Mouse (Mus musculus) left cerebral cortex, adult 11 months (tissue): ENCODE measurements around the gene Lnx2.

ENCODE experiments used
- DNase-seq: peaks from one replicate; pipeline ENCODE4 v3.0.0; 2022; ENCODE audit warnings: low spot score

The Lnx2 gene

DNA sequence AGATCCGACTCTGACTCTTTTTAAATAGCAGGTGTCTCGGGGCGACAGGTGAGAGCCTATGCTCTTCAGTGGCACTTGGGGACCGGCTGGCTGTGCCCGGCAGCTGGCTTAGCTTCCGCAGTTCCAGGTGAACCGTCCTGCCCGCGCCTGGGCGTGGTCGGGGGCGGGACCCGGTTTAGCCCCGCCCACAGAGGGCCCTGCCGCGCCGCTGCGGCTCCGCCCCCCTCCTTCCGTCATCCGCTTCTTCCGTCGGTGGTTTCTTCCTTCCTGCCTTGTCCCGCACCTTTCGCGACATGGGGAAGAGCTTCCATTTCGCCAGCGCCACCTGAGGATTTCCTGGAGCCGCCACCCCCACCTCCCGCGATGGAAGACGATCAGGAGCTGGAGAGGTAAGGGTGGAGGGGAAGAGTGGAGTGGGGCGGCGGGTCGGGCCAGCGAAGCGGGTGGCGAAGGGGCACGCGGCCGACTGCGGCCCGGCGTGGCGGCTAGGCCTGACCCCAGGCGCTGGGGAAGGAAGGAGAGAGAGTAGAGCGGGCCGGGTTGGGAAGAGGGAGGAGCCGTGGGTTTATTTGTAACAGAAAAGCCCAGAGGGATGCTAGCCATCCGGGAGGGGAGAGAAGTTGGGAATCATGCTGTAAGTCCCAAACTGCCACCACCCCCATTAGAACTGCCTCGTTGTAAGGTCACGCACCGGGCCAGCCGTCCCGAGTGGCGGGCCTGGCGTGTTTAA lies 1.1 kb upstream of the Lnx2 start:
- peak; percentile 77 for DNase-seq

DNA sequence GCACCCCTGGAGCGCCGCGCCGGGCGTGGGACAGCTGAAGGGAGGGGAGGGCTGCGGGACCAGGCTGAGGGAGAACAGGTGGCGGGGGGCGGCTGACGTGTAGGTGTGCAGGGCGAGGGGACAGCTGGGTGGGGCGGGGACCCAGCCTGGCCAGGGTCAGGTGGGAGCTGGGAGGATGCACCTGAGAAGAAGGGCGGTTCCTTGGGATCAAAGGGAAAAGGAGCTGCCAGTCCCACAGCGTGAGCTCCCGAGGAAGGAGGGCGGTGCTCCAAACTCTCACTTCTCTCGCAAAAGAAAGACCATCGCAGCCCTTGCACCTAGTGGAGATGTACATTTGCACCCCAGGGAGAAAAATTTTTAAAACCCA lies 396 bp upstream of the Lnx2 start, which contains the start of gene Polr1d:
Polr1d (plus strand) TSS at position 252 of the 367 bp plus-strand sequence.
- DNase-seq: no peak

DNA sequence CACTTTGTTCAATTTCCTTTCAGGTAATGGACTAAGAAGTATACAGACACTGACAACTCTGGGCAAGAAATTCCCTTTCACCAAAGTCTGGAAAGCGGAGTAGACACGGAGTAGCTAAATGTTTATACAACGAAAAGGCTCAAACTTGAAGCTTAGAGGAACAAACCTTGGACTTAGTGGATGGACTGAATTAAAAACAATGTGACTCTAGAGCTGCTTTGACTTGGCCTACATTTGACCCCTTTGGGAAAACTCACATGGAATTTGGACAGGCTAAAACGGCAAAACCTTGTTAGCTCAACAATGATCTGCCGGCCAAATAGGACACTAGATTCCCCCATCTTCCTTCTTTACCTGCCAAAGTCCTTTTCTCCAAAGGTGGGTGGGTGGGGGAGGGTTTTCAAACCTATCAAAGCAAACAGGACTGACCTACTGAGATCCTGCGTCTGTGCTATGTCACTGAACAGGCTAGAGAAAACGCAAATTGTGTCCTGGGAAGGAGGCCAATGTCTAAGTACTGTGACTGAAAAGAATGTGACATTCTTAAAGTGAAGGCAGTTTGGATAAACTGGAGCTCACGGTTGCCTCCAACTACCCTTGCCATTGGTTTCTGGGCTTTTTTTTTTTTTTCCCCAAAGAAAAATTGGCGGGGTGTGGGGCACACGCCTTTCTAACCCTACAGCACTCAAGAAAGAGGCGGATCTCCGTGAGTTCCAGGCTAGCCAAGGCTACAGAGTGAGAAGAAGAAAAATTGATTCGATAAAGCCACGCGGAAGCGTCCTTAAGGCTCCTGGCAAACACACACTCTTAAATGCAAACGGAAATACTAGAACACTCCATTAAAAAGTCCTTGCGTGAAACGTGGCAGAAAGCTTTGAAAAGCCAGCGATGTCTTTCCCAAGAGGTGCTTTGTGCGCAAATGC lies 1.0 kb downstream of the Lnx2 start:
- DNase-seq: no peak

DNA sequence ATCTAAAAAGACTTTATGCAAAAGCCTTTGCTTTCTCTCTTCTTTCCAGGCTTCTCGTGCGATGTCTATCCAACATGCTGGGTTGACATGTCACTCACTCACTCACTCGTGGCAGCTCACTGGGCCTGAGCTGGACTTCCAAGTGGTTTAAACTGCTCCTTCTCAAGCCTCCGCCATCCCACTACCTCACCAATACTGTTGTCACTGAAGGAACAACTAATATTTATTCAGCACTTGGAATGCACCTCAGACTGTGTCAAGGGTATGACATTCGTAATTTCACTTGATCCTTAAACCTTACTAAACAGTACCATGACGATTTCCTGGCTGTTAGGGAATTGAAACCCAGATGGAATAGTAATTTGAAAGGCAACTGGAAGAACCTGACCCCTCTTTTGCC lies 2.6 kb downstream of the Lnx2 start:
- DNase-seq: no peak

DNA sequence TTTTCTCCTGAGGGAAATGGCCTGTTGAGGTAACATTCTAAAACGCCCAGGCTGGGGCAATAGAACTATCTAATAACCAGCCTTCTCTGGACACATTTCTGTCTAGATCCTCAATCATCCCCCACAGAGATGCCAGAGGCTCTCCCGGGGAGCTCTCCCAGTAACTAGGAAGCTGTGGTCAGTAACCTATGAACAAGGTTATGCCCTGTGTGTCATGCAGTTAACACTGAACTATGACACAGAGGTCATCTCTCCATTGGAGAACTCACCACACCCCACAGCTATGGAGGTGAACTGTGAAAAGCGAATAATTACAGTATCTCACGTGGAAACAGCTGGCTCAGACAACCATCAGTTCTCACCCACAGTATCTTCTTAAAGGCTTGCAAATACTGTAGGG lies 4.5 kb downstream of the Lnx2 start:
- DNase-seq: no peak

DNA sequence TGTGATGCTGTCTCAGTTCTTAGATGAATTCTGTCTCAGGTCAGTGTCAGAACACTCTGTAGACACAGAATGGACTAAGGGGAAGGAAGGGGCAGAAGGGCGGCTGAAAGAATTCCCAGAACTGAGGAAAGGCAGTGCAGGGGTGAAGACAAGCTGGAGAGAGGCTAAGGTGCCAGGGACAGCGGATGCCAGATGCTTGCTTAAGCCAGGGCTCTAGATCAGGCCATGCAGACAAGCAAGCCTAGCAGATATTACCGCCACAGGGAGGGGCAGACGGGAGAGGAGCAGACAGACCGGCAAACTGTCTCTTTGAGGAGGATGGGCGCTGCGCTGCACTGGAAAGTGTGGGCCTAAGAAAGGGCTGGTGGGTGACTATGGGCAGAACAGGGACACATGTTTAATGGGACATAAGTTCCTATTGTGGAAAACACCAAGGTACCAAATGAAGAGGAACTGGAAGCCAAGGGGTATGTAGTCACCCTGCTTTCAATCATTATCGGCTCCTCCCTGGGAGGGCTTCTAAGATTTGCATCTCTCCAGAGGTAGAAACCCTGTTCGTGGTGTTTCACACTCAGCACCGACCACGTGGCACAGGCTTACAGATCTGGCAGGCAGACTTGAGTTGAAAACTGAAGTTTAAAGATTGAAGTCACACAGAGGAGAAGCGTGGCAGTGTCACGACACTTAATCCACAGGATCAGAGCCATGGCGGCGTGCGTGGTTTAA lies 5.4 kb downstream of the Lnx2 start:
- DNase-seq: no peak

DNA sequence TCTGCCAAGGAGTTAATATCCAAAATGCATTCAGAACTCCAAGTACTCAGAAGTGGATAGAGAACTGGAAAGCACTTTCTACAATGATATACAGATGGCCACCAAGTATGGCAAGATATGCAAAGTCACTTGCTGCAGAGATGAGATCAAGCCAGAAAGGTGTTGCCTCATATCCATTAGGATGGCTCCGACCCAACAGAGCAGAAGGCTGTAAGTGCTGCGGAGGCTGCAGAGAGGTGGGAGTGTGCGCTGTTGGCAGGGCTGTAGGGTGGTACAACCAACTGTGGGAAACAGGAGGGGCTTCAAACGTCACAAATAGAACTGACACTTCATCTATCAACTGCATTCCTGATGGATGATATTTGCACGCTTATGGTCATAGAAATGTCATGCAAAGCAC lies 7.5 kb downstream of the Lnx2 start:
- no peak for DNase-seq

DNA sequence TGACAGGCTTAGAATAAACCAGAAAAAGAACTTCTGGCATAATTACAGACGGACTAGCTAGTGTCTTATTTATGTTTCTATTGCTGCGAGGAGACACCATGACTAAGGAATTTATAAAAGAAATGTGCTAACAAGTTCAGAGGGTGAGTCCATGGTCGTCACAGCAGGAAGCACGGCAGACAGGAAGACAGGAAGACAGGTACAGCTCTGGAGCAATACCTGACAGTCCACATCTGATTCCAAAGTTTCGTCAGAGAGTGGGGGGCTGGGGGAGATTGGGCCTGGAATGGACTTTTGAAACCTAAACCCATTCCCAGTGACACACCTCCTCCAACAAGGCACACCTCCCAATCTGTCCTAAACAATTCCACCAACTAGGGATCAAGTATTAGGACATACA lies 9.4 kb downstream of the Lnx2 start:
- no peak for DNase-seq

DNA sequence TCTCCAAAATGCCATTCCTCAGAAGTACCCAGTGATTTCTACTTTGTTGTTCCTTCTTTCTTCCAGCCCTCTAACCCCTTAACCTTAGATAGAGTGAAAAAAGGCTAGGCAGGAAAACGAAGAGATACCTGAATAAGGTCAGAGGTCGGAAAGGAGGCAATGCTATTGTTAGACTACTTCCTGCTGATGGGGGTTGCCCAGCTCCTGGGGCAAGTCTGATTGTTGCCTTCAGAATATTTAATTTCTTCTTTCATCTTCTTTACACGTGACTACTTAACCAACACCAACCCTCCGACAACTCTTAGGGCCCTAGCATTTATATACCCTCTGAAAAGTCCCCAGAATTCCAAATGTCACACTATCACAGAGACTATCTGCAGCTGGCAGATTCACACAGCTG lies 10.3 kb downstream of the Lnx2 start:
- no peak for DNase-seq

DNA sequence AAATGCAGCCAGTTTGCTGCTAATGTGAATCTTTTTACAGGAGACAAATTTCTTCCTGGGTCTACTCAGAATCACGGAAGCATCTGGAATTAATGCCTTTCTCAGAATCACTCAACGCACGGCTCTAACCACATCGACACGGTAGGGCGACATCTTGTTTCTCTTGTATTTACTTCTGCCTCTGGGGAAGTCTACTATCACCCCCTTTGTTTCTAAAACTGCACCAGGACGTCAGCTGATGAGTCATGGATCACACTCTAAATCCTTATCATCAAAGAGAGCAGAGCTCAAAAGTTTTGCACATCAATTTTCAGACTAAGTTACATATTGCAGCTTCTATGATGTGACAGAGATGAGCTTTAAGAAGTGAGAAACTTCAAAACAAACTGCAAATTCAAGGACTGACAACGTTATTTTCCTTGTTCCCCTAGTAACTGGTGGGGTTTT lies 13.1 kb downstream of the Lnx2 start:
- DNase-seq: no peak

DNA sequence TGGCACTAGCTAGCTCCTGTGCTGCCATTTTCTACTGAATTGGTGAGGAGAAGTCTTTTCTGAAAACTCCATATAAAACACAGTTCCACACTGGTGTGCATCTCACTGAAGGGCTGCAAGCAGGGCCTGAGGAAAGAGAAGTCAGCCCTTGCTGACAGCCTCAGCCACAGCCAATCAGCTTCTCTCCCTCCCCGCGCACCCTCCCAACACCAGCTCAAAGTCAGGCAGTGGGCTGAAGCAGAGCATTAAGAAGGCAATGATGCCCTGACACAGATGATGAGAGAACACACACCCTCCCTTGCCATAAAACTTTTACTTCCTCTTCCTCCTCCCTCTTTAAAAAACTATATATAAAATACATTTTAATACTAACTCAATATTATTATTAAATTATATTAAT lies 16.4 kb downstream of the Lnx2 start:
- DNase-seq: no peak

DNA sequence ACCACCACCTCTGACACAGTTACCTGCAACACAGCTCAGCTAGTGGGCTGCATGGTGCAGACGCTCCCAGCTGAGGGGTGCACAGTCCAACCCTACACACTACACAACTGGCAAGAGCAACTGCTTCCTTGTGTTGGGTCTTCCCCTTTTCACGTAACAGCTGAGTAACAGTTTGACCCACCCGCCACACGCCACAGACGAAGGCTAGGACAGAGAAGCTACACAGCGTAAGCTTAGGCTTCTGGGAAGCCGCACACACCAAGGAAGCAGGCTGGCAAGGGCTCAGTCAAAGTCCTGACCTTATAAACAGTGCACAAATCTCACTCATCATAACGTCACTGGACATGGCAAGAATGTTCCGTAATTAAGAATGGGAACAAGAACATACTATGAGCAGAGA lies 17.1 kb downstream of the Lnx2 start:
- no peak for DNase-seq

DNA sequence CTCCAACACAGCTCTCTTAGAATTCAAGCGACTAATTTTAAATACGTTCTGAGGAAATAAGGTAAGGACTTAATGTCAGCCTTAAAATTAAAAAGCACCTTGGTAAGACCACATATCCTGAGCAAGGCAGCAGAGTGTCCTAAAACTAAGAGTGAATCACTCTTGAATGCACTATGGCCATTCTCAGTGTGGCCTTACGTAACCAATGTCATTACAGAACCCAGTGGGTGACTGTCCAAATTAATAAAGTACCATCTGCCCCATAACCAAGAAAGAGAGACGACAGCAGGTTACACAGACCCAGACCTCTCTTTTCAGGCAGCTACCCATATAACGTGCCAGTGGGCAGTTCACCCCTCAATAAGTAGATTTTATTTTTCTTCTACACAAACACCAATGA lies 17.7 kb downstream of the Lnx2 start:
- no peak for DNase-seq

DNA sequence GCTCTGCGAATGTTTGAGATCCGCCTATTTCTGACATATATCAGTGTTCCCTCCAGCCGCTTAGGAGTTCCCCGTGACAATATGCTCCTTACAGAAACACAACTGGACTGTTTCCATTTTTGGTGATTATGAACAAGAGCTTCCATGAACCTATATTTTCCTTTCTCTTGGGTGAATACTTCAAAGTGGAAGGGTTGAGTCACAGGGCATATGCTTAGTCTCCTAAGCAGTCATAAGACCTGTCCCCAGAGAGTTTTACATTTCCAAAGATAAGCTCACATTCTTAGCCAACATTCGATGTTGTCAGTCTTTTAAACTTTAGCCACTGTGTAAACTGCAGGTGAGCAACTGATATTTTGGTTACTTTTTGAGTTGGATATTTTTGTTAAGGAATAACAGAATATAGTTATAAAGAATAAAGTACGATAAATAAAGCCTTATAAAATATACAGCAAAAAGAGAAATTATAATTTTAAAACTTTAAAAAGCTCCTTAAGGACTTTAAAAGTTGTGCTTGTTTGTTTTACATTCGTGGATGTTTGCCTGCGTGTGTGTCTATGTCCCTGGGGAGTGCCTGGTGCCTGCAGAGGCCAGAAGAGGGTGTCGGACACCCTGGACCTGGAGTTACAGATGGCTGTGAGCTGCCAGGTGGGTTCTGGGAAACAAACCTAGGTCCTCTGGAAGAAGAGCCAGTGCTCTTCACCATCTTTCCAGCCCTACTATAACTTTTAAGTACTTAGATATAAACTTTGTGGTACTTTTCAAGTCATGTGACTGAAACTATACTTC lies 18.6 kb downstream of the Lnx2 start:
- no peak for DNase-seq

DNA sequence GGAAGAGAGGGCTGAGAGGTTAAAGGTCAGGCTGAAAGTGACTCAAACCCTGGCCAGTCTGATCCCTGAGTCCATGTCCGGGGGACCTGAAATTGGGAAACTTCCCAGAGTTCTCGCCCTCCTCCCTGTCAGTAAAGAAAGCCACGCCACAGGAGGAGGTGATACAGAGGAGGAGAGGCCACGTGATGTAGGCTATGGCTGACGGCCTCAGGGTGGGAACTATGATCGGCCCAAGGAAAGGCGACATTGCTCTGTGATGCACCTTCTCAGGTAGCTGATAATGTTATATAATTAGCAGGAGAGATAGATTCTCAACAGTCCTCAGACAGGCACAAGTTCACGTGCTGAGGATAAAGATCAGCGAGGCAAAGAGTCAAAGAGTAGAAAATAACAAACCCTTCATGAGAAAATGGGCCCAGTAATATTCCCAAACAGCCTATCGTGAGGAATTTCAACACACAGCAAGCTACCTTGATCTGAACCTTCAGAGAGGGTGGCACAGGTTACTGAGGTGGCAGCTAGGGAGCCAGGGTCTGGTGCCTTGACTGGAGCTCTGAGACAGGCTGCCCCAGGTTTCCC lies 19.6 kb downstream of the Lnx2 start:
- DNase-seq: no peak

DNA sequence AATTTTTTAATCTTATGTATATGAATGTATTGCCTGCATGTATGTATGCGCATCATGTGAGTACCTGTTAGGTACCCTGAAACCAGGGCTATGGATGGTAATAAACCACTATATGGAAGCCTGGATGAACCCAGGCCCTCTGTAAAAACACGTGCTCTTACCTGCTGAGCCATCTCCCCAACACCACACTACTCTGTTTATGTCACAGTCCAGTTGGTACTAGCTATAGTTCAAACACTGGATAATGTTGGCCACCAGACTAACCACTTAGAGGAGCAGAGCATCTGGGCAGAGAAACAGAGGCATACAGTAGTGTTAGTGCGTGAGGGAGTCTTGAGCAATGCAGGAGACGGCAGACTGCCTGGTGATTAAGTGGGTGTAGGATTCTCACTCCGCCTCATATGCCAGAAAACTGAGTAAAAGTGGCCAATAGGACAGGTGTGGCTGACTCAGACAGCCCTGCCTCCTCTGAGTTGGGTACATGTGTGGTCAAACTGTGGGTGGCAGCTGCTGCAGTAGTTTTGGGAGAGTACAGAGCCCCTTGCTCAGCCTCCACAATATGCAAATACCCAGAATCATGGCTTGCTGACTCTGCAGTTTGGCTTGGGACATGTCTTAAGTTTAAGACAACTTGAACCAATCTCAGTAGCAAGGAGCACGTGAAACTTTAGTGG lies 20.7 kb downstream of the Lnx2 start:
- DNase-seq: no peak

DNA sequence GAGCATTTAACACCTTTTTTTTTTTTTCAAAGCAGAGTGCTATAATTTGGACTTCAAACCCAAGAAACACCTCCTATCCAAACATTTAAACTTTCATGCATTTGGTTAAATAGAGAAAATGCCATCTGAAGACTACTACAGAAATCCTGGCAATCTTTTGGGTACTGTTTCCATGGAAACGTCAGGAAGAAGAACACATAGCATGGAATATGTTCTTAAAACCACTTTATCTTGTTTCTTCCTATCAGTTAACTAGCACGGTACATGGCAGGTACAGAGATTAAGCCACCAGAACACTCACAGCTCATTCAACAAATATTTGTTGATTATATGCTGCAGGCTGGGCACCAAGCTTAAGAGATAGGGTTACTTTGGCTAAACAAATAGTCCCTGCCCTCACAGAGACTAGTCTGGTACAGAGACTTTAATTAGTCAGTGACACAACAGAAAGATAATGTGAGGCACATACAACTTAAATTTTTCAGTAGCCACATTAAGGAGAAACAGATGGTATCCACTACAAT lies 21.6 kb downstream of the Lnx2 start:
- DNase-seq: no peak

DNA sequence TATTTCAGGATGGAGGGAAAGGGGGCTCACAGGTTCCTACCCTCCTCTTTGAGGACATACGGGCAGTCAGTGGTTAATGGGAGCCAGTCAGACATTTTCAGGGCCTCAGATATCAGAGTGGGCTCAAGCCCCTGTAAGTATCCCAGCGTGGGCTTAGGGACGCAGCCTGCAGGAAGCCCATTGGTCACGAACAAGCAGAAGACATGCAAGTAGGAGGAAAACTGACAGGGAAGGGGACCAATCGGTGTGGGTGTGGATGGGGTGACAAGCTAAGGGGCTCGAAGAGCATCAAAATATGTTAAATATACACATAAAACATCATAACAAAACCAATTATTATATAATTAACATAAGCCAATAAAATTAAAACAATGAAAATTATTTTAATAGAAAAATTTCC lies 22.1 kb downstream of the Lnx2 start:
- DNase-seq: no peak

DNA sequence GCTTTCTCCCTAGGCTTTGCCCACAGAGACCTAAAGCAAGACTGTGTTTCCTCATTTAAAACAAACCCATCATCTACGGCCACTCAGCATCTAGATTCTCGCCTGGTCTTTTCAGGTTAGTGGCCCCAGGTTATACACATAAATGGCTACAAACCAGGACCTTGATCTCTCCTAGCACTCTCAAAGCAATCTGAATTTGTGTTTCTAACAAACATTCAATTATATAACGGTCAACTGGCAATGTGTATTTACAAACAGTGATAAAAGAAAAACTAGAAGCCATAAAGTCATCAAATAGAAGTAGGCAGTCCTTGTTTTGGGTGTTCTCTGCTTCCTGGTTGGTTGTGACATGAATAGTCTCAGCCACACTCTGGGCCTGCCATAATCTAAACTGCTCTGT lies 22.9 kb downstream of the Lnx2 start:
- DNase-seq: no peak

DNA sequence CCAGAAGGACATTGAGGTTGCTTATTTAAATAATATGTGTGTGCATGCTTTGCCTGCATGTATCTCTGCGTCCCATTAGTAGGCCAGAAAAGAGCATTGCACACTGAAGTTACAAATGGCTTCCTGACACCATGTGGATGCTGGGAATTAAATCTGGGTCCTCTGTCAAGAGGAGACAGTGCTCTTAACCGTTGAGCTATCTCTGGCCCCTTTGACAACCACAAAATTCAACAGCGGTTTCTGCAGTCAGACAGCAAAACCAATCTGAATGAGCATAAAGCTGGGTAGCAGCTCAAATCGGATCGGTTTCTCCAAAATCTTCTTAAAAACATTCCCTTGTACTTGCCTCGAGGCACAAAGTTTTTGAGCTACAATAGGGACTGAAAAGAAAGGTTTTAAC lies 23.3 kb downstream of the Lnx2 start:
- no peak for DNase-seq

DNA sequence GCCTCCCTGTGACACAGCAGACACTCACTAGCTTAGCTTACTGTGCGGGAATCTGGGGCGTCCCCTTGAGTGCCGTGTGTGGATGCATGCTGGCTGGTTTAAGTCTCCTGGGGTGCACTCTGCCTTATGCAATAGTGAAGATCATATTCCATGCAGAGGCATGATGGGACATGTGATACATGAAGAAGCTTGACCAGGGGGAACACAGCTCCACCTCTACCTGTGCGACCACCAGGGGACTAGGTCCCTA lies 24.2 kb downstream of the Lnx2 start:
- DNase-seq: no peak
